Mouse (Mus musculus): Measurements from ENCODE around the gene Mdm2. TPM values are rescaled to one million over a fixed set of nuclear protein-coding genes. Genes with fewer than 3 reads are reported as not detected.

The Mdm2 gene
- polyA plus RNA-seq, 1 experiment from 2014 or later: 57.9 TPM

DNA sequence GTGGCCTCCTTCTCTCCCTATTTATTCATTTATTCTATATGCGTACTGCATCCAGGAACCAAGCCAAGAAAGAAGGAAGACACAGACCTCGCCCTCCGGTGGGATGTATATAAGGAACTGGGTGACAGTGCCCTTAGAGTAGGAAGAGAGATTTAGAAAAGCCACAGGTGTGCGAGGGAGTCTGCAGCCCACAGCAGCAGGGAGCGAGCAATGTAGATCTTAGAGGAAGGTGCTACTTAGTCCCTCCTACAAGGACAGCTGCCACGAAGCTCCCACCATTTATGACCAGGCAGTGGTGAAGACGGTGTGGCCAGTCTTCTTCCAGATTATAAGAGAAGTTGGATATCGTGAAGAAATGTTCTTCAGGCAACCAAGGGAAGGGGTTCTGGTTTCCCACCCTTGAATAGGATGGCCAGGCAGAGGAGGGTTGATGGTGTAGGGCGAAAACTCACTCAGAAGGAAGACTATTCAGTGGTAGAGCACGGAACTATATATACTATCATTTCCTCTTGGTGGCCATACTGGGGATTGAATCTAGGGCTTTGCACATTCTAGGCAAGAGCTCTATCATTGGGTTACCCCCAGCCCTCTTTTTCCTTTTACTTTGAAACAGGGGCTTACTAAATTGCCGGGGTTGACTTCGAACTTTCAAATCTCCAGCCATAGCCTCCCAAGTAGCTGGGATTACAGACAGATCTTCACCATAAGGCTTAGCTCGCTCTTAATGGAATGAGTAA lies 38.5 kb downstream of the Mdm2 start:
- WGBS: 88% methylated on average over 13 of the region's 13 CpGs
- ATAC-seq (ENCODE audit: low read depth): no peak
- Histone ChIP-seq H3K4me1 (ENCODE audit: control insufficient read depth, insufficient read depth, low read length) (no peaks in the 10 kb centered on the region), H3K9ac (replicated peaks; ENCODE audit: low read depth, low read length) (no peak overlapping the region), H3K4me2 (ENCODE audit: low read depth, low read length) (no peak overlapping the region), H3K9me3 (ENCODE audit: control insufficient read depth, low read length) (no peaks in the 10 kb centered on the region), H3K36me3 (ENCODE audit: control insufficient read depth, insufficient read depth, low read length) (no peaks in the 10 kb centered on the region), H3K27me3 (ENCODE audit: control insufficient read depth, insufficient read depth, low read length) (no peaks in the 10 kb centered on the region), H3K4me3 (ENCODE audit: low read depth, low read length) (no peak overlapping the region), H3K27ac (ENCODE audit: low read depth, low read length) (no peak overlapping the region)

DNA sequence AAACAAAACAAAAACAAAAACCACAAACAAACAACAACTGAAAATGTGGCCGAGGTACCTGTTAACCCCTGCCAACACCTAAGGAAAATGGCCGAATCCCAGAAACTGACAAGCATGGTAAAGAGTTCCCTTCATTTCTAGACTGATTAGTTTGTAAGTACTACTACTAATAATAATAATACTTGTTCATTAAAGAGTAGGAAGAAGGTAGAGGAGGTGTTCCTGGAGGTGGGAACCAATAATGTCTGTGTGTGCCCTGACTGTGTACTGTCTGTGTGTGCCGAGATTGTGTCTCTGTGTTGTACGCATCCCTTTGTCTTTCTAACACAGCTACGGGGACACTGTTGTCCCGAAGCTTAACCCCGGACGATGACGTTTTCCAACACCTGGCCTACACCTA lies 39.3 kb downstream of the Mdm2 start:
- H3K9me3 ChIP-seq (ENCODE audit: control insufficient read depth, low read length): no peaks in the 10 kb centered on the region
- H3K27ac ChIP-seq (ENCODE audit: low read depth, low read length): no peak overlapping the region
- H3K27me3 ChIP-seq (ENCODE audit: control insufficient read depth, insufficient read depth, low read length): no peaks in the 10 kb centered on the region
- no peaks in the 10 kb centered on the region for H3K36me3 ChIP-seq (ENCODE audit: control insufficient read depth, insufficient read depth, low read length)
- H3K4me1 ChIP-seq (ENCODE audit: control insufficient read depth, insufficient read depth, low read length): no peaks in the 10 kb centered on the region
- no peak overlapping the region for H3K4me3 ChIP-seq (ENCODE audit: low read depth, low read length)
- H3K4me2 ChIP-seq (ENCODE audit: low read depth, low read length): no peak overlapping the region
- ATAC-seq (ENCODE audit: low read depth): no peak
- H3K9ac ChIP-seq (replicated peaks; ENCODE audit: low read depth, low read length): no peak overlapping the region
- 89% methylated on average over 9 of the region's 9 CpGs for WGBS

DNA sequence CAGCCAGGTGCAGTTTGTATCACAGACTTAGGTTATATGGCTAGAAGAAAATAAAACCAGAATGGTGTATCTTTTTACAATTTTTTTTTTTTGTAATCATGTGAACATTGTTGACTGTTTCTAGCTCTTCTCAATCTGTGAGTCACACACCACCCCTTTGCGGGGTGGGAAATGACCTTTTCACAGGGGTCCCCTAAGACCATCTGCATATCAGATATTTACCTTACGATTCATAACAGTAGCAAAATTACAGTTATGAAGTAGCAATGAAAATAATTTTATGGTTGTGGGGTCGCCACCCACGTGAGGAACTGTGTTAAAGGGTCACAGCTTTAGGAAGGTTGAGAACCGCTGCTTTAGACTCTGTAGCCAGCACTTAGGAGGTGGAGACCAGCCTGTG lies 39.8 kb downstream of the Mdm2 start:
- Histone ChIP-seq H3K36me3 (ENCODE audit: control insufficient read depth, insufficient read depth, low read length) (no peaks in the 10 kb centered on the region), H3K4me3 (ENCODE audit: low read depth, low read length) (no peak overlapping the region), H3K4me2 (ENCODE audit: low read depth, low read length) (no peak overlapping the region), H3K27ac (ENCODE audit: low read depth, low read length) (no peak overlapping the region), H3K27me3 (ENCODE audit: control insufficient read depth, insufficient read depth, low read length) (no peaks in the 10 kb centered on the region), H3K9me3 (ENCODE audit: control insufficient read depth, low read length) (no peaks in the 10 kb centered on the region), H3K9ac (replicated peaks; ENCODE audit: low read depth, low read length) (no peak overlapping the region), H3K4me1 (ENCODE audit: control insufficient read depth, insufficient read depth, low read length) (no peaks in the 10 kb centered on the region)
- ATAC-seq (ENCODE audit: low read depth): no peak
- WGBS: 88% methylated on average over 5 of the region's 5 CpGs

DNA sequence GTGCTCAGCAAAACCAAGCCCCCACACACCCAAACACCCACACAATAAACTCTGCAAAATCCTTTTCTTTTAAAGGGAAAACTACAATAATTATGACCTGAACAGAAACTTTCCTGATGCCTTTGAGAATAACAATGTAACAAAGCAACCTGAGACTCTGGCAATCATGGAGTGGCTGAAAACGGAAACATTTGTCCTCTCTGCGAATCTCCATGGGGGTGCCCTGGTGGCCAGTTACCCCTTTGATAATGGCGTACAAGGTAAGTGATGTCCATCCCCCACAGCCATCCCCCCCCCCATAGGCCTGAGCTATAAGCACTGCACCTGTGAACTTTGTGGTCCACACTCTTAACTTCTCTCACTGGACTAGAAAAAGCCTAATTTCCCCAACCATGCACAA lies 40.5 kb downstream of the Mdm2 start:
- no peak for ATAC-seq (ENCODE audit: low read depth)
- Histone ChIP-seq H3K9me3 (ENCODE audit: control insufficient read depth, low read length) (no peaks in the 10 kb centered on the region), H3K27me3 (ENCODE audit: control insufficient read depth, insufficient read depth, low read length) (no peaks in the 10 kb centered on the region), H3K4me3 (ENCODE audit: low read depth, low read length) (no peak overlapping the region), H3K27ac (ENCODE audit: low read depth, low read length) (no peak overlapping the region), H3K9ac (replicated peaks; ENCODE audit: low read depth, low read length) (no peak overlapping the region), H3K4me1 (ENCODE audit: control insufficient read depth, insufficient read depth, low read length) (no peaks in the 10 kb centered on the region), H3K4me2 (ENCODE audit: low read depth, low read length) (no peak overlapping the region), H3K36me3 (ENCODE audit: control insufficient read depth, insufficient read depth, low read length) (no peaks in the 10 kb centered on the region)
- WGBS: 71% methylated on average over 3 of the region's 3 CpGs

DNA sequence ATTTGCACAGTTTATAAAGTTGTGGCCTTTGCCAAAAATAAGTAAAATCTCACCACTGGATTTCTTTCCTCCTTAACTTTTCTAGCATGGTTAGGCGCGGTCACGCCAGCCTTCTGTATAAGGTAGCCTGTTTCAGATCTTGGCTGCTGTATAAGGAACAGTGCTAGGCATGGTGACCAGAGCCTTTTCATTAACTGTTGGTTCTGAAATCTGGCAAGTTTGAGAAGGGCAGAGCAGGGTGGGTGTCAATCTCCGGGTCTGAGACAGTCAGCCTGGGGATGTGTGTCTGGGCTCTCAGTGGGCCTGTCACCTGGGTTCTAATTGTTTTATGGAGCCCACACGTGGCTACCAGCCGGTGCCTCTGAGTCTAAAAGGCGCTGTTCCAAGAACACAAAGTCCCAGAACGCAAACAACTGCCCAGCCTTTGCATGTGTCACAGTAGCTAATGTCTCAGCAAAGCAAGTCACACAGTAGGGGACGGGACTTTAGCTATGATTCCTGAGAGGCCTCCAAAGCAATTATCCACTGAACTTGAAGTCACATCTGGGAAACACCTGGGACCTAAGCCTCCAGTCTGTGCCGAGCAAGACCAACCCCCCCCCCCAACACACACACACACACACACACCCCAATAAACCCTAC lies 41.0 kb downstream of the Mdm2 start:
- WGBS: 46% methylated on average over 10 of the region's 10 CpGs
- H3K4me1 ChIP-seq (ENCODE audit: control insufficient read depth, insufficient read depth, low read length): no peaks in the 10 kb centered on the region
- H3K27ac ChIP-seq (ENCODE audit: low read depth, low read length): no peak overlapping the region
- no peaks in the 10 kb centered on the region for H3K27me3 ChIP-seq (ENCODE audit: control insufficient read depth, insufficient read depth, low read length)
- no peak overlapping the region for H3K9ac ChIP-seq (replicated peaks; ENCODE audit: low read depth, low read length)
- H3K4me3 ChIP-seq (ENCODE audit: low read depth, low read length): no peak overlapping the region
- H3K9me3 ChIP-seq (ENCODE audit: control insufficient read depth, low read length): no peaks in the 10 kb centered on the region
- no peak for ATAC-seq (ENCODE audit: low read depth)
- H3K36me3 ChIP-seq (ENCODE audit: control insufficient read depth, insufficient read depth, low read length): no peaks in the 10 kb centered on the region
- no peak overlapping the region for H3K4me2 ChIP-seq (ENCODE audit: low read depth, low read length)

DNA sequence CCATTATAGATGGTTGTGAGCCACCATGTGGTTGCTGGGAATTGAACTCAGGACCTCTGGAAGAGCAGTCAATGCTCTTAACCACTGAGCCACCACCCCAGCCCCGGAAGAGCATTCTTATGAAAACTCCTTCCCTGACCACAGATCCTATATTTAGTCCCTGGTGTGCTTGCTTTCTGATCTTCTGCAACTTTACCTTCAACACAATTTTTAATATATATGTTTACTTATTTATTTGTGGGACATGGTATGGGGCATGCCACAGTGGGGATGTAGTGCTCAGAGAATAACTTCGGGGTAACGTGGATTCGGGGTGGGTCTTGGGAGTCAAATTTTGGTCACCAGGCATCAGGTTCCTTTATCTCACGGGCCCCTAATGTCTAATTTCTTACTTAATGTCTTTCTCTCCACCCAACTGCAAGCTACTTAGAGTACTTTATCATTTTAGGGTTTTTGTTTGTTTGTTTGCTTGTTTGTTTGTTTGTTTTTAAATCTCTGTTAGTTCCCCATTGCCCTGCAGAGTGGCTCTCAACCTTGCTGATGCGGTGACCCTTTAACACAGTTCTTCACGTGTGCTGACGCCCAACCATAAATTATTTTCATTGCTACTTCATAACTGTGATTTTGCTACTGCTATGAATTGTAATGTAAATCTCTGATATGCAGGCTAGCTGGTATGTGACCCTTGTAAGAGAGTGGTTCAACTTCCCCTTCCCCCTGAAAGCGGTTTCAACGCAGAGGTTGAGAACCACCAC lies 41.8 kb downstream of the Mdm2 start:
- H3K9ac ChIP-seq (replicated peaks; ENCODE audit: low read depth, low read length): no peak overlapping the region
- WGBS: 84% methylated on average over 10 of the region's 10 CpGs
- H3K36me3 ChIP-seq (ENCODE audit: control insufficient read depth, insufficient read depth, low read length): no peaks in the 10 kb centered on the region
- H3K4me1 ChIP-seq (ENCODE audit: control insufficient read depth, insufficient read depth, low read length): no peaks in the 10 kb centered on the region
- H3K4me2 ChIP-seq (ENCODE audit: low read depth, low read length): no peak overlapping the region
- no peak overlapping the region for H3K4me3 ChIP-seq (ENCODE audit: low read depth, low read length)
- no peaks in the 10 kb centered on the region for H3K27me3 ChIP-seq (ENCODE audit: control insufficient read depth, insufficient read depth, low read length)
- no peaks in the 10 kb centered on the region for H3K9me3 ChIP-seq (ENCODE audit: control insufficient read depth, low read length)
- no peak for ATAC-seq (ENCODE audit: low read depth)
- no peak overlapping the region for H3K27ac ChIP-seq (ENCODE audit: low read depth, low read length)

DNA sequence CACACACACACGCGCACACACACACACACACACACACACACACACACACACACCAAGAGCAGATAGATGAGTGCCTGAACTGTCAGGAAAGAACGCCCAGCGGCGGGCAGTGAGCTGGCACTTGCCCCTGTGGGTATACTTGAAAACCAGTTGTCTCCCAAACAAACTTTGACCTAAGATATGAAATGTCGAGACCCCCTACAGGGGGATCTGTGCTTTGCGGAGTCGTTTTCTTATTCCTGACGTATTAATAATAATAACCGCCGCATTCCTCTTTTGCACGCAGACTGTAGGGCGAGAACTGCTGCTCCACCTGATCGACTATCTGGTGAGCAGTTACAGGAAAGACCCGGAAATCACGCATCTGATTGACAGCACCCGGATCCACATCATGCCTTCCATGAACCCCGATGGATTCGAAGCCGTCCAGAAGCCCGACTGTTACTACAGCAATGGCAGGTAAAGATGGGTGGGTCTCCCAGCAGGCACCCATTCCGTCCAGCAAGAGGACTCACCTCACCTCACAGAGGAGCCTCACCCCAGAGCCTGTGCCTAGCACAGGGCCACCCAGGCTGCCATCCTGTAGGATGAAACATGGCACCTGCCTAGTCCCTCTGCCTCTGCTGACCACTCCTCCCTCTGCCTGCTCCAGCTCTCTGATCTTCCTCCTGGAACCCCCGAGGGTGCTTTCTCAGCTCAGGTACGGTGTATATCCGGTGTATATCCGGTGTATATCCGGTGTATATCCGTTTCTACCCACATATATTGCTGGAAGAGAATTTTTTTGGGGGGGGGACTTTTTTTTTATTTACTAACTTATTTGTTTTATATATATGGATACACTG lies 42.7 kb downstream of the Mdm2 start:
- no peaks in the 10 kb centered on the region for H3K36me3 ChIP-seq (ENCODE audit: control insufficient read depth, insufficient read depth, low read length)
- WGBS: 93% methylated on average over 28 of the region's 28 CpGs
- H3K4me3 ChIP-seq (ENCODE audit: low read depth, low read length): no peak overlapping the region
- H3K4me1 ChIP-seq (ENCODE audit: control insufficient read depth, insufficient read depth, low read length): no peaks in the 10 kb centered on the region
- no peak overlapping the region for H3K9ac ChIP-seq (replicated peaks; ENCODE audit: low read depth, low read length)
- H3K4me2 ChIP-seq (ENCODE audit: low read depth, low read length): no peak overlapping the region
- H3K27me3 ChIP-seq (ENCODE audit: control insufficient read depth, insufficient read depth, low read length): no peaks in the 10 kb centered on the region
- no peak overlapping the region for H3K27ac ChIP-seq (ENCODE audit: low read depth, low read length)
- ATAC-seq (ENCODE audit: low read depth): no peak
- no peaks in the 10 kb centered on the region for H3K9me3 ChIP-seq (ENCODE audit: control insufficient read depth, low read length)

DNA sequence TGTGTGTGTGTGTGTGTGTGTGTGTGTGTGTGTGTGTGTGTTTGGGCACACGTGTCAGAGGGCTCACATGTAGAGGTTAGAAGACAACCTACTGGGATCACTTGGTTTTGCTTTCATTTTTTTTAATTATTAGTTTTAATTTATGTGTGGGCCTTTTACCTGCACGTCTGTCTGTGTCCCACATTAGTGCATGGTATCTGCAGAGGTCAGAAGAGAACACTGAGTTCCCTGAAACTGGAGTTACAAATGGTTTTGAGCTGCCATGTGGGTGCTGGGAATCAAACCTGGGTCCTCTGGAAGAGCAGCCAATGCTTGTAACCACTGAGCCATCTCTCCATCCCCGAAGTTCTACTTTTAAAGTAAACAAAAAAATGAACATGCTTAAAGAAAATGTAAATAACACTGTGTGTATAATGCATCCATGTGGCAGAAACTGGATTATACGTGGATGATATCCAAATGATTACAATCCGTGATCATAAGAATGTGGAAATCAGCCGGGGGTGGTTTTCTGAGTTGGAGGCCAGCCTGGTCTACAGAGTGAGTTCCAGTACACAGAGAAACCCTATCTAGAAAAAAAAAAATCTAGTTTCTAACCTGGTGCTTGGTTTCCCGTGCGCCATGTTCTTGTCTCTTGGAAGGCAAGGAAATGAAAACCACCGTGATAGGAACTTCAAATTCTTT lies 43.5 kb downstream of the Mdm2 start:
- no peak overlapping the region for H3K4me3 ChIP-seq (ENCODE audit: low read depth, low read length)
- 93% methylated on average over 9 of the region's 9 CpGs for WGBS
- no peaks in the 10 kb centered on the region for H3K9me3 ChIP-seq (ENCODE audit: control insufficient read depth, low read length)
- H3K9ac ChIP-seq (replicated peaks; ENCODE audit: low read depth, low read length): no peak overlapping the region
- H3K4me1 ChIP-seq (ENCODE audit: control insufficient read depth, insufficient read depth, low read length): no peaks in the 10 kb centered on the region
- ATAC-seq (ENCODE audit: low read depth): no peak
- H3K4me2 ChIP-seq (ENCODE audit: low read depth, low read length): no peak overlapping the region
- no peaks in the 10 kb centered on the region for H3K27me3 ChIP-seq (ENCODE audit: control insufficient read depth, insufficient read depth, low read length)
- no peaks in the 10 kb centered on the region for H3K36me3 ChIP-seq (ENCODE audit: control insufficient read depth, insufficient read depth, low read length)
- no peak overlapping the region for H3K27ac ChIP-seq (ENCODE audit: low read depth, low read length)

All from neural tube, embryonic 14.5 days (tissue).